Mouse (Mus musculus) E14TG2a.4 (cell line): ENCODE measurements around the gene Mindy4b-ps.

Experiments used
- CTCF ChIP-seq: conservative IDR thresholded peaks from 2 replicates; pipeline ENCODE4 v1.5.1; 2014; ENCODE audit warnings: low read length
- NANOG ChIP-seq: IDR thresholded peaks from 2 replicates; pipeline ENCODE4 v1.6.1; 2014; ENCODE audit warnings: borderline replicate concordance, low read length, mixed read lengths

- TF ChIP-seq CTCF (no peak), NANOG (no peak)
Observed at GRCm38 (mm10) chr3:58739536-58739935, 82.6 kb downstream of the Mindy4b-ps start.
